Mouse (Mus musculus): ENCODE data around the gene Vip.

The Vip gene

DNA sequence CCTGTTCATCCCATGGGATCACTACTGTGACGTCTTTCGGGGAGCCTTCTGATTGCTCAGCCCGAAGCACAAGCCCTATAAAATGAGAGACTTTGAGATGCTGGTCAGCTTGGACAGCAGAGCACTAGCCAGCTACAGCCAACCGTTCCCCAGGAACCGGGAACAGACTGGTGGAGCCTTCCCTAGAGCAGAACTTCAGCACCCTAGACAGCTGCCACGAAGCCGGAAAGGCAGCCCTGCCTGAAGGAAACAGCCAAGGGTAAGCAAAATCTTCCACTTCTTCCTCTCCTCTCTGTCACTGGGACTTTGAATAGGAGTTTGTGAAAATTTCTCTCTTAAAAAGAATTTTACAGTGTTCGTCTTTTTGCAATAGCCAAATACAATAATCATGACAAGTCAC, at the start of gene Vip:
TSS of gene Vip (plus strand) at position 107 of the 400 bp plus-strand sequence.
- DNase-seq (ENCODE audit: low spot score), result peak; percentile 26

DNA sequence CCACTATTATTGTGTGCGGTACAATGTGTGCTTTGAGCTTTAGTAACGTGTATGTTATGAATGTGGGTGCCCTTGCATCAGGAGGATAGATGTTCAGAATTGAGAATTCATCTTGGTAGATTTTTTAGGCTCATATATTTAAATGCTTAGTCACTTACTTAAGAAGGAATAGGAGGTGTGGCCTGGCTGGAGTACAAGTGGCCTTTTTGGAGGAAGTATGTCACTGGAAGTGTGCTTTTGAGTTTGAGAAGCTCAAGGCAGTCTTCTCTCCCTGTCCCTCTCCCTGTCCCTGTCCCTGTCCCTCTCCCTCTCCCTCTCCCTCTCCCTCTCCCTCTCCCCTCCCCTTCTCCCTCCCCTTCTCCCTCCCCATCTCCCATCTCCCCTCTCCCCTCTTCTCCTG, 48.0 kb upstream of the Vip start:
- DNase-seq (ENCODE audit: low spot score), result no peak

DNA sequence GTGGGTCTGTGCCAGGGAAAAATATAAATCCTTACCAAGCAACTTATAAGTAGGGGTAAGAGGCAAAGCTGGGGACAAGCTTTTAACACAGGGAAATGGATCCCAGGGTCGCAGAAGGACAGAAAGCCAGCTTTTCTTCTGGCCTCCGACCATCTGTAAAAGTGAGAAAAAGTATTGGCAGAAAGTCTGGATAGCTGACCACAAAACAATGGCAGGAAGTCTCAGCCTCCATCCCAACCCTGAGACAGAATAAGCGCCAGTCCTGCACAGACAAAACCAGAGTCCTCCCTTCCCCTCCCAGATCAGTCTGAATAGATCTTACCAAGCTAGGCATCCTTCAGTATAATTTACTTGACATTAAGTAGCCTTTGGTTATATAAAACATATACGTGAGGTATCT, 47.0 kb upstream of the Vip start:
- no peak for DNase-seq (ENCODE audit: low spot score)

GRCm38 (mm10) chr10:5593464-5593863, 45.6 kb upstream of the Vip start, which contains the start of gene Myct1:
TSS of gene Myct1 (plus strand) at chr10:5593775.
- no peak for DNase-seq (ENCODE audit: low spot score)

- no peak for DNase-seq (ENCODE audit: low spot score)
Measured at GRCm38 (mm10) chr10:5594457-5594856, 44.6 kb upstream of the Vip start.

DNA sequence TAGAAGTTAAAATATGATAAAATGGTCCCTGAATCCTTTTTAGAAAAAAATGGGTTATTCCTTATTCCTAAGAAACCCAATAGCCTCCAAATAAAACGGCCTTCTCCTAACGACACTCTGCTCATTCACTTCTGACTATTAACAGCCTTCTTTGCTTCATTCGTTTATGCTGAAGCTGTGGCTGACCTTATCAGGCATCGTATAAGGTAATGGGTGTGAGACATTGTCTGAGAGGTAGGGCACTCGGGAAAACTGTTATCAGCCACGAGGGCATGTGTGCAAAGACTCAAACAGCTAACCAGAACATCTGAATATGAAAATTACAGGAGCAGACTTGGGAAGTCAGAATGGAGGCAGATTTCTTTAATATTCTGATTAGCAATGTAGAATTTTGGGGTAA, 42.5 kb upstream of the Vip start:
- DNase-seq (ENCODE audit: low spot score), result no peak

DNA sequence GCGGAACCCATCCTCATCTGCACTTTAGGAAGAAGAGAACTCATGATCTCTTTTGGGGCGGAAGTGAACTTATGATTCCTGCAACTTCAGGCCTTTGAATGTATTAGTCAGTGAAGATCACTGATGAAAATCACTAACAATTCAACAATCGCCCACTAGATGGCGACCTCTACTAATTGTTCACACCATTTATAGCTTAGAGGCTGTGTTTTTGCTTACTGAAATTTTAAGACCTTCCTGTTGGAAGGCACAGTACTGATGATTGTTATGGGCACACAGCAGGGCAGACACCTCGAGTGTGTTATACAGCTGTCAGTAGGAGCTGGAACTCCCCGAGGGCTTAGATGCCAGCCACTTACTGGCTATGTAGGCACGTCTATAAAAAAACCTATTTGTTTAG, 38.9 kb upstream of the Vip start:
- peak; percentile 31 for DNase-seq (ENCODE audit: low spot score)

DNA sequence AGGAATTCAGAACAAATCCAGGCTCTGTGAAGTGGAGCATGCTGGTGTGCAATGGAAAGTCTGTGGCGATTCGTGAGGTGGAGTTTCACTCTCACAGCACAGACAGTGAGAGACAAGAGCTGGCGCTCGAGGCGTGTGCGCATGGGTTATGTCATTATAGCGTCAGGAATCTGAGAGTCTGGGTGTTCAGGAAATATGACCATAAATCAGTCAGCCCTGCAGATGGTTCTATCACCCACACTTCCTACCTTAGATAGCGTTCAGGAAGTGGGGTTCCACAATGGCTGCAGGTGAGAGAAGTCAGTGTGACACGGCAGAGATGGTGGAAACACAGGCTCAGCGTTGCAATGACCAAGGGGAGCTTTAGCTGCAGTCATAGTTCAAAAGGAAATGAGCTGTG, 35.5 kb upstream of the Vip start:
- no peak for DNase-seq (ENCODE audit: low spot score)

DNA sequence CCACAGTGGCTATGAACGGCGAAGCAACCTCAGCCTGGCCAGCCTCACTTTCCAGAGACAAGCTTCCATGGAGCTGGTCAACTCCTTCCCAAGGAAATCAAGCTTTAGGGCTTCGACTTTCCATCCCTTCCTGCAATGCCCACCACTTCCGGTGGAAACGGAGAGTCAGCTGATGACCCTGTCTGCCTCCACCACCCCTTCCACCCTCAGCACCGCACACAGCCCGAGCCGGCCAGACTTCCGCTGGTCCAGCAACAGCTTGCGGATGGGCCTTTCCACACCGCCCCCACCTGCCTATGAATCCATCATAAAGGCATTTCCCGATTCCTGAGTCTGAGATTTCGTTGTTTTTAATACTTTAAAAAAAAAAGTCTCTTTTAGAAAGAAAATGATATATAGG, 34.6 kb upstream of the Vip start:
- DNase-seq (ENCODE audit: low spot score), result no peak

DNA sequence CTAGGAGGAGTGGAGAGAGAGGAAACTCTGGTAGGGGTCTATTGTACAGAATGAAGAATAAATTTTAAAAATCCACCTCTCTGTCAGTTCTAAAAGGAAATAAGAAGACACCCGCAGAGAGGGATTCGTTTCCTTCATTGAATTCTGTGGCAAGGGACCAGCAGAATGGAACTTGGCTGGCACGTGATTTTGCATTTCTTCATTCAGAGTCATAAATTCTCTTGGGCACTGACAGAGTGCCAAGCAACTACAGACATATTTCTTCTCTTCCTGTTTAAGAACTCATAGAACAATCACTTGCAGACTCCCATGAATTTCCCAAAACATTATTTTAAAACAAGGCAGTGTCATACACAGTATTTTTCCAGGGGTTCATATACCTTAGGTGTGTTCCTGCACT, 30.1 kb upstream of the Vip start:
- no peak for DNase-seq (ENCODE audit: low spot score)

- no peak for DNase-seq (ENCODE audit: low spot score)
Measured at GRCm38 (mm10) chr10:5615186-5616040, 23.6 kb upstream of the Vip start.

- no peak for DNase-seq (ENCODE audit: low spot score)
Measured at GRCm38 (mm10) chr10:5626268-5626667, 12.8 kb upstream of the Vip start.

DNA sequence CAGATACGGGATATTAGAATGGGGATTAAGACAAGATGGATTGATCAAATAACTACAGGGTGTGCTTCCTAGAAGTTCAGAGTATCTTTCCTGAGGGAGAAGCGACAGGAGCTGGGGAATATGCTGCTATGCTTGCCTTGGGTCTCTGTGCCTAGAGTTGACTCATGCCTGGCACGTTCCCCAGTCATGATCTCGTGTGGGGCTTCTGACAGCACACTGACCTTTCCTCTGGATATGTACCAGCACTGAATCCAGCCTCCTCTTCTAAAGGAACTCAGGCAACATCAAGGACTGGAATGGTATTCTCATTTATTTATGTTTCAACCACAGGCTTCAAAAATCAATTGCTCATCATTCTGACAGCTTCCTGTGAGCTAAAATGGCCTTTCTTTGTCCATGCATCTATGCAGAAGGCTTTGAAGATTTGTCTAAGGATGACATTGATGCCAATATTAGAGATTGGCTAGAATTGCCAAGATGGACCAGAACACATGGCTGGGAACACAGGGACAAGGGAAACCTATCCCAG, 5.3 kb upstream of the Vip start:
- DNase-seq (ENCODE audit: low spot score), result no peak

GRCm38 (mm10) chr10:5634336-5634735, 4.7 kb upstream of the Vip start:
- DNase-seq (ENCODE audit: low spot score), result no peak

DNA sequence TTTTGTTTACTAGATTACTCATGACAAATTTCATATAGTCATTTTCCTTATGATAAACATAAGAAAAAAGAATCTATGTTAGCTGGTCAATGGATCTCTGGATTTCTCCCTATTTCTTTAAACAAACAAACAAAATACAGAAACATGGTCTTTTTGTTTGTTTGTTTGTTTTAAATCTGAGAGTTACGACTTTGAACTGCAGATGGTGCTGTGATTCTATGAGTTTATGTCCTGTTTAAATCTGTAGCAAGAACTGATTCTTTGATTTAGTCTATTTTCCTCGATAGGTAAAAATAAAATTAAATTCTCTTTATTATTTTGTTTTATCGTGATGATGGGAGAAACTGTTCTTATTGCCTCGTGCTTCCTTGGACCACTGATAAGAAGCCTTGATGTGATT, 1.7 kb upstream of the Vip start:
- DNase-seq (ENCODE audit: low spot score), result no peak

DNA sequence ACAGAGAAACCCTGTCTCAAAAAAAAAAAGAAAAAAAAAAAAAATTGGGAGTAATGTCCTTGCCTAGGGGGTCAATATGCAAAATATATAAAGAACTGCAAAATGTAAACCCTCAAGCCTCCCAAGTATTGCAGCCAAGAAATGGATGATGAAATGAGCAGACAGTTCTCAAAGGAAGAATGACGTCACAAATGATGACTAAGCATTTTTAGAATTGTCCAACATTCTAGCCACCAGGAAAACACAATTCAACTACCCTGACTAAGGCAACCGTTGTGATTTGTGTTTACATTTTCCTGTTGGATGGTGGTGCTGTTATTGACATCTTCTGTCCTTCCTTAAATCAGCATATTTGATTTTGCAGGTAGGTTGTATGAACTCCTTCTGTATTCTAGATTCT, 42.3 kb downstream of the Vip start:
- DNase-seq (ENCODE audit: low spot score), result no peak

GRCm38 (mm10) chr10:5685608-5686007, 46.6 kb downstream of the Vip start:
- peak; percentile 4 for DNase-seq (ENCODE audit: low spot score)

DNA sequence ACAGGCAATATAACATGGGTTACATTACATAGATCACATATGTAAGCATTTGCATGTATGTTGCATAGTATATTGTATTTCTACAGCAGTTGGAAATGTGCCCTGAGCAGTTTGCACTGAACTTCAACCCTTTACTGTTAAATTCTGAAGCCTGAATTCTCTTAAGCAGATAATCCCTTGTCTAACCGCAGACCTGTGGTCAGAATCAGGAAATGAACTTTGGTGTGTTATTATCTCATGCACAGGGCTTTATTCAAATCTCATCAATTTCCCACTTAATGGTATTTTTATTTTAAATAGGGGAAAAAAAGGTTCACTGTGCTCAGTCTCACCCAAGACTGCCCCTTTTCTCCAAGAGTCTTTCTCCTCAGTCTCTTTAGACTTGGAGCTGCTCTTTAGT, 55.3 kb downstream of the Vip start:
- no peak for DNase-seq (ENCODE audit: low spot score)

Data from yolk sac, embryonic 10.5 days (tissue).